Mouse (Mus musculus) midbrain, embryonic 15.5 days (tissue): ENCODE measurements at regions not wholly inside any gene's neighbourhood (a gene's known extent, or its start where the extent isn't known, plus 50 kb on each side); places are given as distances from the start of the nearest gene placed in this dataset.
A peak's percentile ranks its signal among the peaks of the same experiment; 100 is the strongest.

Experiments used
- ATAC-seq: fragments of 200-750 bp; cut with Nextera tagmentation; replicated peaks from 2 replicates; pipeline ENCODE4 v1.8.0; 2017; ENCODE audit warnings: moderate TSS enrichment
- H3K27ac ChIP-seq: fragments of 300-500 bp; sonication (generic); 2 replicates; pipeline ENCODE4 v1.5.1; 2015; ENCODE audit warnings: mild to moderate bottlenecking, inconsistent platforms
- H3K27me3 ChIP-seq: fragments of 300-500 bp; sonication (generic); replicated peaks from 2 replicates; pipeline ENCODE4 v1.6.1; 2015; ENCODE audit warnings: inconsistent platforms
- H3K36me3 ChIP-seq: fragments of 300-500 bp; sonication (generic); replicated peaks from 2 replicates; pipeline ENCODE4 v1.6.1; 2015; ENCODE audit warnings: inconsistent platforms
- H3K4me1 ChIP-seq: fragments of 300-500 bp; sonication (generic); 2 replicates; pipeline ENCODE4 v1.6.1; 2015; ENCODE audit warnings: inconsistent platforms
- H3K4me2 ChIP-seq: fragments of 300-500 bp; sonication (generic); 2 replicates; pipeline ENCODE4 v1.6.1; 2015; ENCODE audit warnings: inconsistent platforms, mild to moderate bottlenecking, moderate library complexity
- H3K4me3 ChIP-seq: fragments of 300-500 bp; sonication (generic); 2 replicates; pipeline ENCODE4 v1.5.1; 2015; ENCODE audit warnings: mild to moderate bottlenecking, inconsistent platforms
- H3K9ac ChIP-seq: fragments of 300-500 bp; sonication (generic); 2 replicates; pipeline ENCODE4 v1.6.1; 2015; ENCODE audit warnings: mild to moderate bottlenecking, inconsistent platforms
- H3K9me3 ChIP-seq: fragments of 300-500 bp; sonication (generic); 2 replicates; pipeline ENCODE4 v1.6.1; 2016; ENCODE audit warnings: inconsistent platforms
- WGBS: fragments of 180-500 bp; shearing (Covaris S2); methylation state at CpG from one replicate; pipeline ENCODE4 v1.1.7; 2015; ENCODE audit warnings: mixed read lengths; 5-methylcytosine and 5-hydroxymethylcytosine counted together

GRCm38 (mm10) chr6:91598942-91599341 is 83.2 kb downstream of the Lsm3 start:
- Histone ChIP-seq H3K4me1 (no peaks in the 10 kb centered on the region), H3K4me3 (no peak overlapping the region), H3K36me3 (no peaks in the 10 kb centered on the region), H3K9ac (no peak overlapping the region), H3K27me3 (no peaks in the 10 kb centered on the region), H3K27ac (no peak overlapping the region), H3K9me3 (no peaks in the 10 kb centered on the region), H3K4me2 (no peak overlapping the region)
- WGBS, result 64% methylated on average over 10 of the region's 10 CpGs
- no peak for ATAC-seq

GRCm38 (mm10) chr6:91600116-91600515 is 83.7 kb upstream of the Slc6a6 start:
- WGBS, result 84% methylated on average over 3 of the region's 3 CpGs
- H3K4me1 ChIP-seq, result no peaks in the 10 kb centered on the region
- H3K27ac ChIP-seq, result no peak overlapping the region
- no peak for ATAC-seq
- no peaks in the 10 kb centered on the region for H3K36me3 ChIP-seq
- no peak overlapping the region for H3K4me2 ChIP-seq
- H3K9me3 ChIP-seq, result no peaks in the 10 kb centered on the region
- H3K4me3 ChIP-seq, result no peak overlapping the region
- no peaks in the 10 kb centered on the region for H3K27me3 ChIP-seq
- no peak overlapping the region for H3K9ac ChIP-seq

- H3K4me3 ChIP-seq, result no peak overlapping the region
- no peak overlapping the region for H3K4me2 ChIP-seq
- no peak for ATAC-seq
- H3K4me1 ChIP-seq, result no peaks in the 10 kb centered on the region
- H3K27ac ChIP-seq, result no peak overlapping the region
- WGBS, result 86% methylated on average over 10 of the region's 10 CpGs
- H3K27me3 ChIP-seq, result no peaks in the 10 kb centered on the region
- no peaks in the 10 kb centered on the region for H3K36me3 ChIP-seq
- H3K9ac ChIP-seq, result no peak overlapping the region
- no peaks in the 10 kb centered on the region for H3K9me3 ChIP-seq
Observed at GRCm38 (mm10) chr6:91606634-91607215, 77.1 kb upstream of the Slc6a6 start.

- Histone ChIP-seq H3K27me3 (no peaks in the 10 kb centered on the region), H3K4me1 (no peaks in the 10 kb centered on the region), H3K4me2 (no peak overlapping the region), H3K4me3 (no peak overlapping the region), H3K9ac (no peak overlapping the region), H3K36me3 (no peaks in the 10 kb centered on the region), H3K9me3 (no peaks in the 10 kb centered on the region), H3K27ac (no peak overlapping the region)
- no peak for ATAC-seq
- 88% methylated on average over 12 of the region's 12 CpGs for WGBS
Observed at GRCm38 (mm10) chr6:91607613-91608272, 76.1 kb upstream of the Slc6a6 start.

- H3K9ac ChIP-seq, result no peak overlapping the region
- no peak overlapping the region for H3K27ac ChIP-seq
- H3K36me3 ChIP-seq, result no peaks in the 10 kb centered on the region
- H3K27me3 ChIP-seq, result no peaks in the 10 kb centered on the region
- H3K4me3 ChIP-seq, result no peak overlapping the region
- H3K4me2 ChIP-seq, result no peak overlapping the region
- 12% methylated on average over 2 of the region's 2 CpGs for WGBS
- H3K9me3 ChIP-seq, result no peaks in the 10 kb centered on the region
- no peak for ATAC-seq
- no peaks in the 10 kb centered on the region for H3K4me1 ChIP-seq
Observed at GRCm38 (mm10) chr6:91609671-91610070, 74.2 kb upstream of the Slc6a6 start.

- no peak overlapping the region for H3K4me3 ChIP-seq
- ATAC-seq, result no peak
- H3K4me2 ChIP-seq, result no peak overlapping the region
- no peak overlapping the region for H3K9ac ChIP-seq
- H3K9me3 ChIP-seq, result no peaks in the 10 kb centered on the region
- WGBS, result 57% methylated on average over 2 of the region's 2 CpGs
- no peak overlapping the region for H3K27ac ChIP-seq
- H3K27me3 ChIP-seq, result no peaks in the 10 kb centered on the region
- peaks cover 17% of the 10 kb centered on the region for H3K4me1 ChIP-seq
- H3K36me3 ChIP-seq, result no peaks in the 10 kb centered on the region
Observed at GRCm38 (mm10) chr6:91615022-91615421, 68.8 kb upstream of the Slc6a6 start.

GRCm38 (mm10) chr6:91616541-91616940 is 67.3 kb upstream of the Slc6a6 start:
- Histone ChIP-seq H3K4me3 (peak overlapping the region; percentile 32), H3K4me2 (peak overlapping the region; percentile 57), H3K9me3 (no peaks in the 10 kb centered on the region), H3K27ac (peak overlapping the region; percentile 86), H3K9ac (peak overlapping the region; percentile 48), H3K27me3 (no peaks in the 10 kb centered on the region), H3K4me1 (peaks cover 17% of the 10 kb centered on the region), H3K36me3 (no peaks in the 10 kb centered on the region)
- ATAC-seq, result peak; percentile 58
- WGBS, result 29% methylated on average over 7 of the region's 7 CpGs

GRCm38 (mm10) chr6:91617031-91617596 is 66.7 kb upstream of the Slc6a6 start:
- H3K4me3 ChIP-seq, result peak overlapping the region; percentile 32
- H3K4me2 ChIP-seq, result peak overlapping the region; percentile 57
- peak; percentile 98 for ATAC-seq
- peaks cover 17% of the 10 kb centered on the region for H3K4me1 ChIP-seq
- H3K9me3 ChIP-seq, result no peaks in the 10 kb centered on the region
- H3K27me3 ChIP-seq, result no peaks in the 10 kb centered on the region
- 1% methylated on average over 13 of the region's 13 CpGs for WGBS
- no peaks in the 10 kb centered on the region for H3K36me3 ChIP-seq
- peak overlapping the region; percentile 48 for H3K9ac ChIP-seq
- H3K27ac ChIP-seq, result peak overlapping the region; percentile 86

GRCm38 (mm10) chr6:91617685-91618084 is 66.2 kb upstream of the Slc6a6 start:
- ATAC-seq, result peak; percentile 27
- Histone ChIP-seq H3K9ac (no peak overlapping the region), H3K4me3 (no peak overlapping the region), H3K4me1 (peaks cover 17% of the 10 kb centered on the region), H3K4me2 (peak overlapping the region; percentile 57; the same call in 1 of the 2 replicates), H3K27ac (peak overlapping the region; percentile 86), H3K9me3 (no peaks in the 10 kb centered on the region), H3K27me3 (no peaks in the 10 kb centered on the region), H3K36me3 (no peaks in the 10 kb centered on the region)
- WGBS, result 79% methylated on average over 10 of the region's 10 CpGs

GRCm38 (mm10) chr6:91619009-91619408 is 64.8 kb upstream of the Slc6a6 start:
- H3K27ac ChIP-seq, result no peak overlapping the region
- no peak overlapping the region for H3K4me3 ChIP-seq
- no peak overlapping the region for H3K4me2 ChIP-seq
- no peaks in the 10 kb centered on the region for H3K36me3 ChIP-seq
- peaks cover 17% of the 10 kb centered on the region for H3K4me1 ChIP-seq
- no peaks in the 10 kb centered on the region for H3K27me3 ChIP-seq
- 94% methylated on average over 6 of the region's 6 CpGs for WGBS
- ATAC-seq, result no peak
- no peaks in the 10 kb centered on the region for H3K9me3 ChIP-seq
- no peak overlapping the region for H3K9ac ChIP-seq

GRCm38 (mm10) chr6:91619735-91620732 is 63.8 kb upstream of the Slc6a6 start:
- 79% methylated on average over 13 of the region's 13 CpGs for WGBS
- H3K4me3 ChIP-seq, result no peak overlapping the region
- no peak overlapping the region for H3K27ac ChIP-seq
- H3K36me3 ChIP-seq, result no peaks in the 10 kb centered on the region
- H3K4me1 ChIP-seq, result peaks cover 17% of the 10 kb centered on the region
- no peak overlapping the region for H3K4me2 ChIP-seq
- H3K9ac ChIP-seq, result no peak overlapping the region
- no peaks in the 10 kb centered on the region for H3K9me3 ChIP-seq
- ATAC-seq, result no peak
- H3K27me3 ChIP-seq, result no peaks in the 10 kb centered on the region

- H3K4me3 ChIP-seq, result no peak overlapping the region
- peaks cover 12% of the 10 kb centered on the region for H3K4me1 ChIP-seq
- H3K9me3 ChIP-seq, result no peaks in the 10 kb centered on the region
- H3K27ac ChIP-seq, result no peak overlapping the region
- WGBS, result 93% methylated on average over 3 of the region's 3 CpGs
- no peak overlapping the region for H3K4me2 ChIP-seq
- no peak overlapping the region for H3K9ac ChIP-seq
- ATAC-seq, result no peak
- H3K27me3 ChIP-seq, result no peaks in the 10 kb centered on the region
- H3K36me3 ChIP-seq, result no peaks in the 10 kb centered on the region
Observed at GRCm38 (mm10) chr6:91621437-91621836, 62.4 kb upstream of the Slc6a6 start.
